Mouse (Mus musculus): ENCODE measurements at regions not wholly inside any gene's neighbourhood (a gene's known extent, or its start where the extent isn't known, plus 50 kb on each side); places are given as distances from the start of the nearest gene placed in this dataset.

- DNase-seq (ENCODE audit: low read depth in 1 of 2, low spot score in 2 of 2): no peak
Observed at GRCm38 (mm10) chr7:83471111-83471510, 113.6 kb upstream of the Tmc3 start.

- no peak for DNase-seq (ENCODE audit: low read depth in 1 of 2, low spot score in 2 of 2)
Observed at GRCm38 (mm10) chr7:83474471-83474870, 110.3 kb upstream of the Tmc3 start.

- DNase-seq (ENCODE audit: low read depth in 1 of 2, low spot score in 2 of 2): no peak
Observed at GRCm38 (mm10) chr7:83474986-83475385, 109.7 kb upstream of the Tmc3 start.

- no peak for DNase-seq (ENCODE audit: low read depth in 1 of 2, low spot score in 2 of 2)
Observed at GRCm38 (mm10) chr7:83475438-83476160, 109.1 kb upstream of the Tmc3 start.

- no peak for DNase-seq (ENCODE audit: low read depth in 1 of 2, low spot score in 2 of 2)
Observed at GRCm38 (mm10) chr7:83476161-83476495, 108.6 kb upstream of the Tmc3 start.

GRCm38 (mm10) chr7:83476861-83477260 is 107.9 kb upstream of the Tmc3 start:
- no peak for DNase-seq (ENCODE audit: low read depth in 1 of 2, low spot score in 2 of 2)

GRCm38 (mm10) chr7:83477661-83478121 is 107.0 kb upstream of the Tmc3 start:
- no peak for DNase-seq (ENCODE audit: low read depth in 1 of 2, low spot score in 2 of 2)

GRCm38 (mm10) chr7:83481655-83482054 is 103.1 kb upstream of the Tmc3 start:
- DNase-seq (ENCODE audit: low read depth in 1 of 2, low spot score in 2 of 2): no peak

GRCm38 (mm10) chr7:83482254-83482653 is 102.5 kb upstream of the Tmc3 start:
- no peak for DNase-seq (ENCODE audit: low read depth in 1 of 2, low spot score in 2 of 2)

- peak; percentile 2 to 10 for DNase-seq (ENCODE audit: low read depth in 1 of 2, low spot score in 2 of 2)
Observed at GRCm38 (mm10) chr7:83482671-83483304, 101.9 kb upstream of the Tmc3 start.

- no peak for DNase-seq (ENCODE audit: low read depth in 1 of 2, low spot score in 2 of 2)
Observed at GRCm38 (mm10) chr7:83486156-83486750, 98.5 kb upstream of the Tmc3 start.

GRCm38 (mm10) chr7:83489790-83490189 is 94.9 kb upstream of the Tmc3 start:
- DNase-seq (ENCODE audit: low read depth in 1 of 2, low spot score in 2 of 2): no peak

- DNase-seq (ENCODE audit: low read depth in 1 of 2, low spot score in 2 of 2): no peak
Observed at GRCm38 (mm10) chr7:83504996-83505645, 79.6 kb upstream of the Tmc3 start.

- no peak for DNase-seq (ENCODE audit: low read depth in 1 of 2, low spot score in 2 of 2)
Observed at GRCm38 (mm10) chr7:83516295-83516694, 68.4 kb upstream of the Tmc3 start.

- no peak for DNase-seq (ENCODE audit: low read depth in 1 of 2, low spot score in 2 of 2)
Observed at GRCm38 (mm10) chr7:83521511-83521910, 63.2 kb upstream of the Tmc3 start.
